ENCODE assay signal across 8 mouse cellular contexts in the genomic region with DNA sequence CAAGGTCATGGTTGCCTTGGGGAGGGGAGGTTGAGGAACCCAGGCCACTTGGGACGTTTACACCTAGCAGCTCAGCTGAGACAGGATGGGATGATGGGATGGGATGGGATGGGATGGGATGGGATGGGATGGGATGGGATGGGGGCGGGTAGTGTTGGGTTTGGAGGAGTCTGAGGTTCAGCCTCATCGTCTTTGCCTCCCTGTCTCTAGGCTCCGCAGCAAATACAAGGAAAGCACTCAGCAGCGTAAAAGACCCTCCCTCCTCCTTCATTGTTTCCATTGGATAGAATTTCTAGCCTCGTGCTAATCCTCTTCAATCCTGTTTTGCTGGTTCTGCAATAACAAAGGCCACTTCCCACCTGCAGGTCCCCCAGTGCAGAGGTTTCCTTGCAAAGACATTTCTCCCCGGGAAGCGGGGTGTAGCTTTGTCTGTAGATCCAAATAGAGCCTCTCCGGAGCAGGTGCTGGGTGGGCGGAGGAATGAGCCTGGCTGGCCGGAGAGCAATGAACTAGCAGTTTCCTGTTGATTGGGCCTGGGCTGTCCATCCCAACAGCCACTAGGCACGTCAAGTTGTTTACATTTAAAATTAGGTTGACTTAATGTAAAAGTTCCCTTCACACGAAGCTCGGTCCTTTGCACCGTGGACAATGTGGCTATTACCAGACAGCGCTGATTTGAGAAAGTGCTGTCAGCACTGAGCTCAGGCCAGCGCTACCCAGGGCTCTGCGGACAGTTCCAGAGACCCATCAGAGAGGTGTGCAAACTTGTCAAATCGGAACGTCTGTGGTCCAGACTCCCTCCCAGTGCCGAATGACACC. TPM values are rescaled to one million over a fixed set of nuclear protein-coding genes. Genes with fewer than 3 reads are reported as not detected.
DNase-seq lines count a peak whose midpoint lies in the region; ATAC-seq lines count a peak whose summit lies in the region.

No protein-coding gene starts in this region.

- H3K36me3 ChIP-seq in heart, embryonic 11.5 days (ENCODE audit: control insufficient read depth, insufficient read depth, low read length): no peaks in the 10 kb centered on the region
- H3K36me3 ChIP-seq in macrophage (ENCODE audit: inconsistent target): no peaks in the 10 kb centered on the region

- ATAC-seq in heart, embryonic 11.5 days (replicated peaks; ENCODE audit: insufficient number of reproducible peaks, low FRiP score, low TSS enrichment): no peak
- peak; percentile 28; the same call in 1 of the 2 replicates for ATAC-seq in granulocyte monocyte progenitor cell, adult 5-6 weeks (replicated peaks; ENCODE audit: poor library complexity, severe bottlenecking)

- no peak overlapping the region for H3K27ac ChIP-seq in heart, embryonic 11.5 days (ENCODE audit: low read depth, low read length)
- peak overlapping the region; percentile 84 for H3K27ac ChIP-seq in macrophage

- intact Hi-C loops in heart, postnatal 25 days (cut with DNase I): no loop called here

- peaks cover 9% of the 10 kb centered on the region; the same call in 1 of the 2 replicates for H3K4me1 ChIP-seq in heart, embryonic 11.5 days (ENCODE audit: control insufficient read depth, insufficient read depth, low read length)

- no peak overlapping the region for H3K9ac ChIP-seq in heart, embryonic 11.5 days (ENCODE audit: low read depth, low read length)

- H3K4me2 ChIP-seq in heart, embryonic 11.5 days: peak overlapping the region; percentile 69

- DNase-seq in heart, postnatal 25 days (ENCODE audit: low spot score): no peak
- peak; percentile 13 for DNase-seq in Muller cell, postnatal 12 days (ENCODE audit: inconsistent ontology term)
- DNase-seq in ovary, postnatal 14 days (ENCODE audit: low spot score): no peak
- no peak for DNase-seq in right cerebral cortex, adult 18-20 months
- no peak for DNase-seq in gastrocnemius, postnatal 25 days

- peaks cover 16% of the 10 kb centered on the region for H3K27me3 ChIP-seq in heart, embryonic 11.5 days (ENCODE audit: control insufficient read depth, insufficient read depth, low read length)

- peaks cover 48% of the 10 kb centered on the region for H3K79me2 ChIP-seq in macrophage (ENCODE audit: inconsistent target)

- H3K4me3 ChIP-seq in heart, embryonic 11.5 days (ENCODE audit: low read depth, low read length): peak overlapping the region; percentile 33
- H3K4me3 ChIP-seq in macrophage (ENCODE audit: inconsistent target): peak overlapping the region; percentile 53

- WGBS in heart, embryonic 11.5 days (ENCODE audit: insufficient replicate concordance): 5% methylated on average over 21 of the region's 21 CpGs
- 46% methylated on average over 21 of the region's 21 CpGs for WGBS in macrophage (ENCODE audit: missing documents)

- H3K9me3 ChIP-seq in heart, embryonic 11.5 days (replicated peaks; ENCODE audit: control insufficient read depth, low read length): no peaks in the 10 kb centered on the region

RNA-seq across cellular contexts. Expression of a gene that starts 0.5 kb away (rescaled TPM):
- polyA plus RNA-seq in heart, embryonic 11.5 days (2014; fragmentation: Nextera tagmentation; extraction: Ambion mirVana): 0.44 and 0.49 TPM in 2 replicates
- 1 to 10 TPM; 1.5 TPM for total RNA-seq in heart, postnatal 25 days (2021)
- total RNA-seq in granulocyte monocyte progenitor cell, adult 5-6 weeks (2014; fragmentation: Nextera tagmentation): 4.8 and 7.6 TPM in 2 replicates
- total RNA-seq in granulocyte monocyte progenitor cell, adult 5-6 weeks (2017): 4.3 and 4.8 TPM in 2 replicates
- total RNA-seq in macrophage (2018; cell fraction: chromatin; rRNA removed): 100 to 1,000 TPM in 10 of 26 experiments, 10 to 100 TPM in 11, 1 to 10 TPM in 5; 5.6 to 262 (median 81.4) TPM
- 100 to 1,000 TPM in 8 of 26 experiments, 10 to 100 TPM in 18; 34.4 to 131 (median 62.0) TPM for total RNA-seq in macrophage (2018; cell fraction: cytosol; rRNA removed)
- 100 to 1,000 TPM in 6 of 26 experiments, 10 to 100 TPM in 19, 1 to 10 TPM in 1; 9.0 to 177 (median 62.5) TPM for total RNA-seq in macrophage (2018; cell fraction: nucleus; rRNA removed)
- 57.7 to 102 TPM (median 78.1 TPM) in 3 replicates for polyA plus RNA-seq in macrophage (2018)
- under 1 TPM; 0.38 TPM for total RNA-seq in gastrocnemius, postnatal 25 days (2021)
